Mouse (Mus musculus) C2C12 (cell line): ENCODE measurements around the gene Jak2.

ENCODE experiments used
- CEBPB ChIP-seq: IDR thresholded peaks from one replicate; pipeline ENCODE4 v1.6.1; 2011; ENCODE audit warnings: low read depth, mild to moderate bottlenecking, control low read depth, moderate library complexity
- CTCF ChIP-seq: IDR thresholded peaks from one replicate; pipeline ENCODE4 v1.5.1; 2011; ENCODE audit not compliant: control insufficient read depth, insufficient read depth, insufficient read length
- MYOD1 ChIP-seq: IDR thresholded peaks from one replicate; pipeline ENCODE4 v1.6.1; 2011; ENCODE audit warnings: low read depth; ENCODE audit not compliant: control insufficient read depth, insufficient read length
- MYOG ChIP-seq: IDR thresholded peaks from one replicate; pipeline ENCODE4 v1.6.1; 2011; ENCODE audit not compliant: control insufficient read depth, insufficient read length; ENCODE audit errors: extremely low read depth

- TF ChIP-seq CEBPB (no peak), CTCF (no peak), MYOG (no peak), MYOD1 (no peak)
These were observed 33.8 kb downstream of the Jak2 start for GRCm38 (mm10) chr19:29285451-29285869.
